Mouse (Mus musculus) mammary gland, adult 2 months (tissue): ENCODE results near the gene Ahcyl1. TPM values are rescaled to one million over a fixed set of nuclear protein-coding genes. Genes with fewer than 3 reads are reported as not detected.

Source experiments
- polyA plus RNA-seq: library from polyadenylated mRNA; depleted of rRNA; stranded (reverse); fragments of >200 nt; gene quantifications from 2 replicates; pipeline ENCODE4 v1.2.3, GENCODE M21; 2012; ENCODE audit warnings: low replicate concordance; rRNA removed

Gene Ahcyl1
- 36.8 and 108 TPM in 2 replicates for polyA plus RNA-seq

GRCm38 (mm10) chr3:107695948-107696881, at the start of gene Ahcyl1:
Gene Ahcyl1, minus strand, starts transcription at chr3:107696560.

GRCm38 (mm10) chr3:107631523-107631958, 64.8 kb downstream of the Ahcyl1 start, which contains the start of gene Strip1:
Gene Strip1, minus strand, starts transcription at chr3:107631694.

GRCm38 (mm10) chr3:107630682-107631522, 65.5 kb downstream of the Ahcyl1 start, which contains the start of gene Gm10961:
Gene Gm10961, plus strand, starts transcription at chr3:107631322.

Other genes with a start within 250 kb of the Ahcyl1 start
- 11.0 TPM in 1 of 2 replicates, not detected in the other for gene Kcnc4, start 237.0 kb downstream of the Ahcyl1 start, polyA plus RNA-seq
- gene Slc6a17, start 178.5 kb downstream of the Ahcyl1 start, polyA plus RNA-seq = 0.41 and 0.57 TPM in 2 replicates
- not detected in 2 replicates for gene Ubl4b, start 141.5 kb downstream of the Ahcyl1 start, polyA plus RNA-seq
- 0.24 and 0.94 TPM in 2 replicates for gene Alx3, start 101.5 kb downstream of the Ahcyl1 start, polyA plus RNA-seq
- gene Gm10961, start 65.2 kb downstream of the Ahcyl1 start, polyA plus RNA-seq = not detected in 2 replicates
- gene Strip1, start 64.9 kb downstream of the Ahcyl1 start, polyA plus RNA-seq = 44.2 and 61.5 TPM in 2 replicates
- 49.2 and 53.3 TPM in 2 replicates for gene Csf1, start 63.9 kb upstream of the Ahcyl1 start, polyA plus RNA-seq
- not detected in 2 replicates for gene Eps8l3, start 180.7 kb upstream of the Ahcyl1 start, polyA plus RNA-seq
- 19.5 and 56.4 TPM in 2 replicates for gene Gstm5, start 199.3 kb upstream of the Ahcyl1 start, polyA plus RNA-seq
- 4.8 and 13.3 TPM in 2 replicates for gene Gstm7, start 235.3 kb upstream of the Ahcyl1 start, polyA plus RNA-seq
- 1.0 and 2.0 TPM in 2 replicates for gene Gstm6, start 247.2 kb upstream of the Ahcyl1 start, polyA plus RNA-seq